Mouse (Mus musculus): Measurements from ENCODE around the gene Elp4. TPM values are rescaled to one million over a fixed set of nuclear protein-coding genes. Genes with fewer than 3 reads are reported as not detected.

Gene Elp4
- polyA plus RNA-seq, 1 experiment, result 11.3 TPM

DNA sequence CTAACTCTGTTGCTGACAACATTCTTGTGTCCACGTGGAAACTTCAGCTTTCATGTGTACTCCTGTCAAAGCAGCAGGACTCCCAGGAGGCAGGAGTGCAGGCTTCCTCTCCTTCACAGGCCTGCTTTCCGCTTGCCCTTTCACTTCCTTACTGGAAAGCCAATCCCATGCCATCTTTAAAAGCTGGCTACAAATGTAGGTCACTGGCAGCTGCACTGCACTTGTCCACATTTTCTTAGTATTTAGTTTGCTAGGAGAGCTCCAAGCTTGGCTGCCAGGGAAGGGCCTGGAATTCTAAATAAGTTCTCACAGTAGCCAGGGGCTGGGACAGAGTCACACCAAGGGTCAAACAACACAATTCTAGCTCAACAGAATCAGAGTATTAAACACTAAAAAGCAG, 49.6 kb downstream of the Elp4 start:
- H3K27me3 ChIP-seq (ENCODE audit: control insufficient read depth, insufficient read depth, insufficient read length), result no peaks in the 10 kb centered on the region
- no peaks in the 10 kb centered on the region for H3K79me2 ChIP-seq (ENCODE audit: control insufficient read depth, insufficient read depth)
- TF ChIP-seq POLR2A (IDR thresholded peaks at IDR 0.05; ENCODE audit: insufficient read length, low read depth) (no peak), MYOD1 (IDR thresholded peaks at IDR 0.05; ENCODE audit: control insufficient read depth in 1 of 3, insufficient read length in 2 of 3, low read depth in 2 of 3) (no peak), MAX (IDR thresholded peaks at IDR 0.05; ENCODE audit: low read depth) (no peak), MYOG (IDR thresholded peaks at IDR 0.05; ENCODE audit: control insufficient read depth in 1 of 3, insufficient read depth in 1 of 3, insufficient read length in 2 of 3, low read depth in 2 of 3) (no peak), CEBPB (IDR thresholded peaks at IDR 0.05; ENCODE audit: insufficient read depth, poor library complexity, severe bottlenecking) (no peak), E2F4 (IDR thresholded peaks at IDR 0.05; ENCODE audit: insufficient read depth) (no peak), POLR2AphosphoS2 (IDR thresholded peaks at IDR 0.05; ENCODE audit: insufficient read length, low read depth) (no peak), TCF12 (IDR thresholded peaks at IDR 0.05; ENCODE audit: insufficient read depth, poor library complexity, severe bottlenecking) (no peak), REST (IDR thresholded peaks at IDR 0.05; ENCODE audit: insufficient read depth, insufficient read length) (no peak), USF1 (IDR thresholded peaks at IDR 0.05; ENCODE audit: low read depth) (no peak), SRF (IDR thresholded peaks at IDR 0.05; ENCODE audit: control insufficient read depth, insufficient read length, low read depth) (no peak), TCF3 (IDR thresholded peaks at IDR 0.05; ENCODE audit: insufficient read length, low read depth) (no peak)

GRCm38 (mm10) chr2:105852971-105853370, 51.4 kb downstream of the Elp4 start:
- no peak overlapping the region for H3K4me2 ChIP-seq (ENCODE audit: low read depth)
- H3ac ChIP-seq (ENCODE audit: control insufficient read depth, insufficient read length), result no peak overlapping the region
- no peak overlapping the region for H3K4me3 ChIP-seq
- no peaks in the 10 kb centered on the region for H3K27me3 ChIP-seq (ENCODE audit: control insufficient read depth, insufficient read depth, insufficient read length)
- TF ChIP-seq MAX (IDR thresholded peaks at IDR 0.05; ENCODE audit: low read depth), result no peak
- H3K79me2 ChIP-seq (ENCODE audit: control insufficient read depth, insufficient read depth), result no peaks in the 10 kb centered on the region
- H3K36me3 ChIP-seq (ENCODE audit: control insufficient read depth, insufficient read depth), result peaks cover 3% of the 10 kb centered on the region

More for the DNA sequence above, 49.6 kb downstream of the Elp4 start:
- no peak overlapping the region for H3ac ChIP-seq (ENCODE audit: control insufficient read depth, insufficient read length)
- H3K4me2 ChIP-seq (ENCODE audit: low read depth), result no peak overlapping the region
- H3K4me3 ChIP-seq, result no peak overlapping the region
- peaks cover 3% of the 10 kb centered on the region for H3K36me3 ChIP-seq (ENCODE audit: control insufficient read depth, insufficient read depth)

- Histone ChIP-seq H3ac (ENCODE audit: control insufficient read depth, insufficient read length) (no peak overlapping the region), H3K36me3 (ENCODE audit: control insufficient read depth, insufficient read depth) (peaks cover 3% of the 10 kb centered on the region), H3K4me2 (ENCODE audit: low read depth) (no peak overlapping the region), H3K27me3 (ENCODE audit: control insufficient read depth, insufficient read depth, insufficient read length) (no peaks in the 10 kb centered on the region), H3K79me2 (ENCODE audit: control insufficient read depth, insufficient read depth) (no peaks in the 10 kb centered on the region), H3K4me3 (no peak overlapping the region)
- no peak for TF ChIP-seq USF1 (IDR thresholded peaks at IDR 0.05; ENCODE audit: low read depth)
- TF ChIP-seq TCF3 (IDR thresholded peaks at IDR 0.05; ENCODE audit: insufficient read length, low read depth), result no peak
- TF ChIP-seq MYOG (IDR thresholded peaks at IDR 0.05; ENCODE audit: control insufficient read depth in 1 of 3, insufficient read depth in 1 of 3, insufficient read length in 2 of 3, low read depth in 2 of 3), result no peak
- TF ChIP-seq MYOD1 (IDR thresholded peaks at IDR 0.05; ENCODE audit: control insufficient read depth in 1 of 3, insufficient read length in 2 of 3, low read depth in 2 of 3), result no peak
- no peak for TF ChIP-seq E2F4 (IDR thresholded peaks at IDR 0.05; ENCODE audit: insufficient read depth)
- no peak for TF ChIP-seq POLR2AphosphoS2 (IDR thresholded peaks at IDR 0.05; ENCODE audit: insufficient read length, low read depth)
- TF ChIP-seq SRF (IDR thresholded peaks at IDR 0.05; ENCODE audit: control insufficient read depth, insufficient read length, low read depth), result no peak
- TF ChIP-seq REST (IDR thresholded peaks at IDR 0.05; ENCODE audit: insufficient read depth, insufficient read length), result no peak
- no peak for TF ChIP-seq CEBPB (IDR thresholded peaks at IDR 0.05; ENCODE audit: insufficient read depth, poor library complexity, severe bottlenecking)
- no peak for TF ChIP-seq MAX (IDR thresholded peaks at IDR 0.05; ENCODE audit: low read depth)
- TF ChIP-seq POLR2A (IDR thresholded peaks at IDR 0.05; ENCODE audit: insufficient read length, low read depth), result no peak
- TF ChIP-seq TCF12 (IDR thresholded peaks at IDR 0.05; ENCODE audit: insufficient read depth, poor library complexity, severe bottlenecking), result no peak
Observed at GRCm38 (mm10) chr2:105851714-105852293, 52.6 kb downstream of the Elp4 start.

GRCm38 (mm10) chr2:105843151-105843550, 61.2 kb downstream of the Elp4 start:
- no peaks in the 10 kb centered on the region for H3K36me3 ChIP-seq (ENCODE audit: control insufficient read depth, insufficient read depth)
- no peak overlapping the region for H3K4me3 ChIP-seq
- no peaks in the 10 kb centered on the region for H3K27me3 ChIP-seq (ENCODE audit: control insufficient read depth, insufficient read depth, insufficient read length)
- no peak overlapping the region for H3ac ChIP-seq (ENCODE audit: control insufficient read depth, insufficient read length)
- TF ChIP-seq REST (IDR thresholded peaks at IDR 0.05; ENCODE audit: insufficient read depth, insufficient read length) (no peak), POLR2AphosphoS2 (IDR thresholded peaks at IDR 0.05; ENCODE audit: insufficient read length, low read depth) (no peak), MYOG (IDR thresholded peaks at IDR 0.05; ENCODE audit: control insufficient read depth in 1 of 3, insufficient read depth in 1 of 3, insufficient read length in 2 of 3, low read depth in 2 of 3) (no peak), CEBPB (IDR thresholded peaks at IDR 0.05; ENCODE audit: insufficient read depth, poor library complexity, severe bottlenecking) (no peak), POLR2A (IDR thresholded peaks at IDR 0.05; ENCODE audit: insufficient read length, low read depth) (no peak), MAX (IDR thresholded peaks at IDR 0.05; ENCODE audit: low read depth) (no peak), TCF12 (IDR thresholded peaks at IDR 0.05; ENCODE audit: insufficient read depth, poor library complexity, severe bottlenecking) (no peak), SRF (IDR thresholded peaks at IDR 0.05; ENCODE audit: control insufficient read depth, insufficient read length, low read depth) (no peak), MYOD1 (IDR thresholded peaks at IDR 0.05; ENCODE audit: control insufficient read depth in 1 of 3, insufficient read length in 2 of 3, low read depth in 2 of 3) (no peak), USF1 (IDR thresholded peaks at IDR 0.05; ENCODE audit: low read depth) (no peak), E2F4 (IDR thresholded peaks at IDR 0.05; ENCODE audit: insufficient read depth) (no peak), TCF3 (IDR thresholded peaks at IDR 0.05; ENCODE audit: insufficient read length, low read depth) (no peak)
- H3K4me2 ChIP-seq (ENCODE audit: low read depth), result no peak overlapping the region
- H3K79me2 ChIP-seq (ENCODE audit: control insufficient read depth, insufficient read depth), result no peaks in the 10 kb centered on the region

DNA sequence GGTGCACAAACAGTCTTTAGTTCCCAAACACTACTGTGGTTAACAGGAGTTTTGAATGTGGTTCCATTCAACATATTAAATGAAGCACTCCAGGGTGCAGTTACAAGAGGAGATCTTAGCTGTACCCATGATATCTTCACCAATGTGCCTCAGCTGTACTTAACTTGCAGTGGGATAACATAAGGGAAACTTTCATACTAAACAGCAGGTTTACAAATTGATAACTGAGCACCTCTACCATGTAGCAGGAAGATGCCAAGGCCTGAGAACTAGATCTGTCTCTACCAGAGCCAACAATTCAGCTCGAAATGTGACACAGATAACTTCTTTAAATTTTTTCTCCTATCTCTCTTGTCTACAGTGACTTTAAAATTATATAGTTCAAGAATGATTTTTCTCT, 86.4 kb downstream of the Elp4 start:
- H3ac ChIP-seq (ENCODE audit: control insufficient read depth, insufficient read length), result no peak overlapping the region
- no peak overlapping the region for H3K4me3 ChIP-seq
- no peak for TF ChIP-seq MYOD1 (IDR thresholded peaks at IDR 0.05; ENCODE audit: control insufficient read depth in 1 of 3, insufficient read length in 2 of 3, low read depth in 2 of 3)
- no peak for TF ChIP-seq MYOG (IDR thresholded peaks at IDR 0.05; ENCODE audit: control insufficient read depth in 1 of 3, insufficient read depth in 1 of 3, insufficient read length in 2 of 3, low read depth in 2 of 3)
- TF ChIP-seq TCF3 (IDR thresholded peaks at IDR 0.05; ENCODE audit: insufficient read length, low read depth), result no peak
- no peak for TF ChIP-seq POLR2AphosphoS2 (IDR thresholded peaks at IDR 0.05; ENCODE audit: insufficient read length, low read depth)
- no peak for TF ChIP-seq REST (IDR thresholded peaks at IDR 0.05; ENCODE audit: insufficient read depth, insufficient read length)
- no peak for TF ChIP-seq TCF12 (IDR thresholded peaks at IDR 0.05; ENCODE audit: insufficient read depth, poor library complexity, severe bottlenecking)
- no peak for TF ChIP-seq USF1 (IDR thresholded peaks at IDR 0.05; ENCODE audit: low read depth)
- no peak for TF ChIP-seq POLR2A (IDR thresholded peaks at IDR 0.05; ENCODE audit: insufficient read length, low read depth)
- no peak for TF ChIP-seq CEBPB (IDR thresholded peaks at IDR 0.05; ENCODE audit: insufficient read depth, poor library complexity, severe bottlenecking)
- TF ChIP-seq E2F4 (IDR thresholded peaks at IDR 0.05; ENCODE audit: insufficient read depth), result no peak
- TF ChIP-seq SRF (IDR thresholded peaks at IDR 0.05; ENCODE audit: control insufficient read depth, insufficient read length, low read depth), result no peak
- no peak for TF ChIP-seq MAX (IDR thresholded peaks at IDR 0.05; ENCODE audit: low read depth)
- no peak overlapping the region for H3K4me2 ChIP-seq (ENCODE audit: low read depth)
- H3K36me3 ChIP-seq (ENCODE audit: control insufficient read depth, insufficient read depth), result no peaks in the 10 kb centered on the region
- H3K79me2 ChIP-seq (ENCODE audit: control insufficient read depth, insufficient read depth), result no peaks in the 10 kb centered on the region
- H3K27me3 ChIP-seq (ENCODE audit: control insufficient read depth, insufficient read depth, insufficient read length), result no peaks in the 10 kb centered on the region

Data from myocyte (in vitro differentiated cells).